Mouse (Mus musculus) cerebellum, adult 11-12 months (tissue): ENCODE data around the gene Gm36245.
"Not testable (repeated sequence)": the region's sequence is repeated elsewhere in the genome, so short reads cannot be mapped to it uniquely, and the experiment has no call there.

Experiments used
- DNase-seq: peaks from one replicate; pipeline ENCODE4 v3.0.0; 2022

The Gm36245 gene

GRCm38 (mm10) chr15:77598958-77599357, at the start of gene Gm36245:
Gene Gm36245 (plus strand): TSS chr15:77599258.
- DNase-seq, result no peak

GRCm38 (mm10) chr15:77561792-77562191, 37.3 kb upstream of the Gm36245 start, which contains the start of gene 1700025B11Rik:
Gene 1700025B11Rik (minus strand): TSS chr15:77561892.
- no peak for DNase-seq

GRCm38 (mm10) chr15:77563219-77563618, 35.8 kb upstream of the Gm36245 start:
- DNase-seq, result no peak

GRCm38 (mm10) chr15:77578801-77579200, 20.3 kb upstream of the Gm36245 start:
- no peak for DNase-seq

- DNase-seq, result no peak
Observed at GRCm38 (mm10) chr15:77579311-77579710, 19.7 kb upstream of the Gm36245 start.

GRCm38 (mm10) chr15:77581681-77582080, 17.4 kb upstream of the Gm36245 start:
- no peak for DNase-seq

GRCm38 (mm10) chr15:77587026-77587425, 12.0 kb upstream of the Gm36245 start:
- DNase-seq, result no peak

- no peak for DNase-seq
Observed at GRCm38 (mm10) chr15:77588981-77589380, 10.1 kb upstream of the Gm36245 start.

GRCm38 (mm10) chr15:77590881-77591280, 8.2 kb upstream of the Gm36245 start:
- DNase-seq, result no peak

GRCm38 (mm10) chr15:77593557-77593956, 5.5 kb upstream of the Gm36245 start:
- DNase-seq, result no peak

GRCm38 (mm10) chr15:77595961-77596360, 3.1 kb upstream of the Gm36245 start, which contains the start of gene Apol10b:
Gene Apol10b (minus strand): TSS chr15:77596125.
- no peak for DNase-seq

- no peak for DNase-seq
Observed at GRCm38 (mm10) chr15:77598429-77598828, 629 bp upstream of the Gm36245 start.

- DNase-seq, result no peak
Observed at GRCm38 (mm10) chr15:77606069-77606468, 7.0 kb downstream of the Gm36245 start.

GRCm38 (mm10) chr15:77624710-77625109, 25.7 kb downstream of the Gm36245 start:
- no peak for DNase-seq

GRCm38 (mm10) chr15:77626471-77626870, 27.4 kb downstream of the Gm36245 start:
- not testable (repeated sequence) for DNase-seq

- DNase-seq, result not testable (repeated sequence)
Observed at GRCm38 (mm10) chr15:77628647-77629046, 29.6 kb downstream of the Gm36245 start.

GRCm38 (mm10) chr15:77629822-77630221, 30.8 kb downstream of the Gm36245 start:
- DNase-seq, result not testable (repeated sequence)

- DNase-seq, result not testable (repeated sequence)
Observed at GRCm38 (mm10) chr15:77643176-77643575, 44.1 kb downstream of the Gm36245 start, which contains the start of gene Apol11b. Gene Apol11b (minus strand): TSS chr15:77643286.

GRCm38 (mm10) chr15:77651143-77651542, 52.1 kb downstream of the Gm36245 start:
- not testable (repeated sequence) for DNase-seq
